Mouse (Mus musculus) CD4-positive naive resting alpha-beta T cell, adult 57 days (primary cell): ENCODE data around the gene Heatr3. TPM values are rescaled to one million over a fixed set of nuclear protein-coding genes. Genes with fewer than 3 reads are reported as not detected.

Experiments
- total RNA-seq: library from RNA; stranded (reverse); gene quantifications from one replicate; pipeline ENCODE4 v1.2.4, GENCODE M21; 2023

Heatr3 gene
- 34.6 TPM for total RNA-seq

DNA sequence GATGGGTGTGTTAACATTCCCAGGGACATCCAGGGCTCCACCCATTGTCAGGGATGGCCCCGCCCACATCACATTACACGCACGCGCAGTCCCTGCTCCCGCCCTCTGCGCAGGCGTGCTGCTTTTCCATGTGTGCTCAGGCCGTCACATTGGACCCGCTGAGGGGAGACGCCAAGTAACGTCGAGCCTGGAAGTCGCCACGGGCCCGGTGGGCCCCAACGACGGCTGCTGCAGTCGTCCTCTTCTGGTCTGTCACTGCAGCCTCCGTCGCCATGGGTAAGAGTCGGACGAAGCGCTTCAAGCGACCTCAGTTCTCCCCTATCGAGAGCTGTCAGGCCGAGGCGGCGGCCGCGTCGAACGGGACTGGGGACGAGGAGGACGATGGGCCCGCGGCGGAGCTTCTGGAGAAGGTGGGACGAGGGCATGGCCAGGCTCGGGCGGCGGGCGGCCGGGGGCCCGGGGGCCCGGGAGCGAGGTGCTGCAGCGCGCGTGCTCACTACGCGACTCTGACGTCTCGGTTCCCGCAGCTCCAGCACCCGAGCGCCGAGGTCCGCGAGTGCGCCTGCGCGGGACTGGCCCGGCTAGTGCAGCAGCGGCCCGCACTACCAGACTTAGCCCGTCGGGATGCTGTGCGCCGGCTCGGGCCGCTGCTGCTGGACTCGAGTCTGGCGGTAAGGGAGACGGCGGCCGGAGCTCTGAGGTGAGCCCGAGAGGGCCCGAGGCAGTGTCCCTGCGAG lies at the start of gene Heatr3:
TSS of gene Heatr3 (plus strand) at position 108 of the 737 bp plus-strand sequence.

DNA sequence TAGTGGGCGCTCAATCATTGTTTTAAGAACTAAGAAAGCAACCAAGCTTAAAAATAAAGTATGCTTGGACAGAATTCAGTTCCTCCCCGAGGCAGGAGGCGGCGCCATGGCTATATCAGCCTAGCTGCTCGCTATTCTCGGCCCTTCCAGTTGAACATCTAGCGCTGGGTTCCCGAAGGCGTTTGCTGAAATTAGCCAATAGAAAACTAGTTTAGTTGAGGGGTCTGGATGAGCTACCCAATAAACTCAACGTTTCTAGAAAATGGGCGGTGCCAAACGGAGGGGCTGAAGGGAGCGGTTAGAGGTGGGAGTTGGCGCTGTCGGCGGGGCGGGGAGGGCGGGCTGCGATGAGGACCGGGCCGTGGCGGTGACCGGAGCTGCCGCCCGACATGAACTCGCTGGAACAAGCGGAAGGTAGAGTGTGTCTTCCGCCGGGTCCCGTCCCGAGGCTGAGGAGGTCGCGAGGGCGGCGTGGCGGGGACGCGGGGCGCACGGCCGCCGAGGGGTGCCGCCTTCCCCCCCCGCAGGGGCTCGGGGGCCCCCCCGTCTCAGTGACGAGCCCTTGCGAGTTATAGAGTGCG lies 19.1 kb upstream of the Heatr3 start, which contains the start of gene Cnep1r1:
TSS of gene Cnep1r1 (plus strand) at position 314 of the 581 bp plus-strand sequence.

DNA sequence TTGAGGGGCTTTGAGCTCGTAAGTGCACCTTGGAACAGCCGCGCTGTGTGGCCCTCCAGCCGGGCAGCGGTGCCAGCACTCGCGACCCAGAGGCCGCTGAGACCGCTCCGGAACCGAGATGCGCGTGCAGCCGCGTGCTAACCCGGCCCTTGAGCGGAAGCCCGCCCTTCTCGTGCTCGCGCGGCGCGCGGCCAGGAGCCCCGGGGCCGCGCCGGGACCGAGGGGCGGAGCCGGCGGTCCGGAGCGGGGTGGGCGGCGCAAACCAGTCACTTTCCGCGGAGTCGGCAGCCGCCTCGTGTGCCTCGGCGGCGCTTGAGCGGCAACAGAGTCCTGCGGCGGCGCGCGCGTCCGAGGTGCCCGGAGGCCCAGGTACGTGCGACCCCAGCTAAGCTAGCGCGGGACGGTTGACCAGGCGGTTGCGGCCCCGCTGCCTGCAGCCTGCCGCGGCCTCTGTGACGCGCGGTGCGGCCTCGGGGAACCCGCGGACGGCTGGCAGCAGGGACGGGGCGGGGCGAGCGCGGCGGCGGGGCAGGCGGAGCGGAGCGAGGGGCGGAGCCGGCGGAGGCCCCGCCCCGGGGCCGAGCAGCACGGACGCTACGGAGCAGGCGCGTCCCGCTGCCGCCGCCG lies 61.4 kb downstream of the Heatr3 start, which contains the start of gene Tent4b:
TSS of gene Tent4b (plus strand) at position 269 of the 627 bp plus-strand sequence.

Other genes starting within 250 kb of the Heatr3 start
- 0.27 TPM for gene Zfp423, start 178.3 kb upstream of the Heatr3 start, total RNA-seq
- 29.0 TPM for gene Cnep1r1, start 19.1 kb upstream of the Heatr3 start, total RNA-seq
- 77.4 TPM for gene Tent4b, start 61.4 kb downstream of the Heatr3 start, total RNA-seq
- gene Adcy7, start 134.5 kb downstream of the Heatr3 start, total RNA-seq = 191 TPM
- 72.2 TPM for gene Brd7, start 224.3 kb downstream of the Heatr3 start, total RNA-seq